In the genomic region with DNA sequence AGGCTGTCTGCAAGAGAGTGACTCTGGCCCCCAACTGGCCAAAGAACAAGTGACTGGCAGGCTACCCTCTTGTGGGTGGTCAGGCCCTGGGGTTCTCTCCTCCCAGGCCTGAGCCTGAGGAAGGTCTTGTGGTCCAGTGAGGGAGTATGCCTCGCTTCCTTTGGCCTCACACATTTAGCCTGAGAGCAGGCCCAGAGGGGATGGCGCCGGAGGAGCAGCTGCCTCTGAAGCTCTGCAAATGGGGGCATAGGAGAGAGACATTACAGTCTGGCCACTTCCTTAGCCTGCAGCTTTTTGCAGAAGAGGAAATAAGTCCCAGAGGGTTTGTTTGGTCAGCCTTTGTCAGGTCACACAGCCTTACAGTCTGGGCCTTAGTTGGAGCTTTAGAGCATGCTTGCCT, we compare ENCODE assay signal across 11 mouse cellular contexts. TPM values are rescaled to one million over a fixed set of nuclear protein-coding genes. Genes with fewer than 3 reads are reported as not detected.
DNase-seq lines count a peak whose midpoint lies in the region; ATAC-seq and TF ChIP-seq lines count a peak whose summit lies in the region.
"Had no signal": no experiment of that assay in that cellular context is flagged by ENCODE, and none has a peak within 500 bp of the region (broad histone marks: within the 10 kb centered on the region; RNA-seq: fewer than 3 reads in every experiment).

No protein-coding gene starts in this region.

- H3K36me3 ChIP-seq in kidney, postnatal 0 days (ENCODE audit: insufficient read depth, low read length), result no peaks in the 10 kb centered on the region
- no peaks in the 10 kb centered on the region for H3K36me3 ChIP-seq in limb, embryonic 10.5 days
- H3K36me3 ChIP-seq in stomach, embryonic 16.5 days (ENCODE audit: control insufficient read depth, insufficient read depth, low read length), result no peaks in the 10 kb centered on the region
- H3K36me3 ChIP-seq: forebrain, embryonic 15.5 days had no signal

- H3K27me3 ChIP-seq in kidney, postnatal 0 days (ENCODE audit: insufficient read depth, low read length), result no peaks in the 10 kb centered on the region
- no peaks in the 10 kb centered on the region for H3K27me3 ChIP-seq in limb, embryonic 10.5 days (ENCODE audit: low read depth, poor library complexity, severe bottlenecking)
- H3K27me3 ChIP-seq in stomach, embryonic 16.5 days (ENCODE audit: control insufficient read depth, insufficient read depth, low read length), result no peaks in the 10 kb centered on the region
- H3K27me3 ChIP-seq: forebrain, embryonic 15.5 days had no signal

- 50% methylated on average over 3 of the region's 3 CpGs for WGBS in kidney, postnatal 0 days
- 74% methylated on average over 3 of the region's 3 CpGs for WGBS in limb, embryonic 10.5 days
- 60% methylated on average over 3 of the region's 3 CpGs for WGBS in stomach, embryonic 16.5 days

- H3K9me3 ChIP-seq in kidney, postnatal 0 days (replicated peaks; ENCODE audit: low read length), result no peaks in the 10 kb centered on the region
- no peaks in the 10 kb centered on the region for H3K9me3 ChIP-seq in limb, embryonic 10.5 days (replicated peaks)
- no peaks in the 10 kb centered on the region for H3K9me3 ChIP-seq in stomach, embryonic 16.5 days (replicated peaks; ENCODE audit: control insufficient read depth, low read length)
- H3K9me3 ChIP-seq: forebrain, embryonic 15.5 days had no signal

- H3K27ac ChIP-seq in kidney, postnatal 0 days, result 0 out of 2 replicates have a peak overlapping the region, but pooled peaks have one; percentile 14
- H3K27ac ChIP-seq in limb, embryonic 10.5 days, result 0 out of 2 replicates have a peak overlapping the region, but pooled peaks have one; percentile 51
- peak overlapping the region; percentile 48; the same call in 1 of the 2 replicates for H3K27ac ChIP-seq in stomach, embryonic 16.5 days (ENCODE audit: low read length)
- H3K27ac ChIP-seq: forebrain, embryonic 15.5 days; liver, embryonic 14.5 days had no signal

- no peak for TF ChIP-seq CTCF in kidney, postnatal 0 days (IDR thresholded peaks at IDR 0.05; ENCODE audit: low read depth)

- no peak overlapping the region for H3K4me2 ChIP-seq in kidney, postnatal 0 days (ENCODE audit: low read length)
- H3K4me2 ChIP-seq in stomach, embryonic 16.5 days (ENCODE audit: low read depth, low read length), result no peak overlapping the region
- H3K4me2 ChIP-seq: forebrain, embryonic 15.5 days had no signal

- H3K9ac ChIP-seq in kidney, postnatal 0 days (ENCODE audit: low read depth, low read length), result no peak overlapping the region
- no peak overlapping the region for H3K9ac ChIP-seq in stomach, embryonic 16.5 days (ENCODE audit: low read length)
- H3K9ac ChIP-seq: forebrain, embryonic 15.5 days; liver, embryonic 14.5 days had no signal

- no peak for ATAC-seq in kidney, postnatal 0 days (replicated peaks; ENCODE audit: low FRiP score, low read depth)
- ATAC-seq in stomach, embryonic 16.5 days (ENCODE audit: insufficient read depth, low FRiP score), result no peak
- ATAC-seq: forebrain, embryonic 15.5 days had no signal

- DNase-seq in kidney, postnatal 0 days (ENCODE audit: low spot score), result peak; percentile 35
- DNase-seq in kidney, adult 8-10 months, result no peak
- DNase-seq in right cerebral cortex, postnatal 10 days (ENCODE audit: low spot score in 2 of 2), result peak; percentile 30 to 36
- no peak for DNase-seq in right cerebral cortex, adult 18-20 months
- no peak for DNase-seq in limb, embryonic 10.5 days (ENCODE audit: low spot score)
- no peak for DNase-seq in urinary bladder, postnatal 4 days (ENCODE audit: low spot score in 2 of 2)
- DNase-seq: embryo, embryonic 11 days; thymus, postnatal 14 days had no signal

- no peak overlapping the region for H3K4me3 ChIP-seq in kidney, postnatal 0 days (replicated peaks; ENCODE audit: low read depth, low read length)
- no peak overlapping the region for H3K4me3 ChIP-seq in limb, embryonic 10.5 days
- H3K4me3 ChIP-seq in stomach, embryonic 16.5 days (replicated peaks; ENCODE audit: low read length), result no peak overlapping the region
- H3K4me3 ChIP-seq: forebrain, embryonic 15.5 days had no signal

- peaks cover 32% of the 10 kb centered on the region for H3K4me1 ChIP-seq in kidney, postnatal 0 days (replicated peaks; ENCODE audit: insufficient read depth, low read length)
- peaks cover 85% of the 10 kb centered on the region for H3K4me1 ChIP-seq in limb, embryonic 10.5 days
- peaks cover 76% of the 10 kb centered on the region for H3K4me1 ChIP-seq in stomach, embryonic 16.5 days (ENCODE audit: control insufficient read depth, insufficient read depth, low read length)
- H3K4me1 ChIP-seq: forebrain, embryonic 15.5 days had no signal

RNA-seq across cellular contexts. Expression of a gene that starts 40.1 kb away (rescaled TPM):
- 9.4 and 9.6 TPM in 2 replicates for polyA plus RNA-seq in kidney, postnatal 0 days (2015; fragmentation: Nextera tagmentation; extraction: Ambion mirVana)
- polyA plus RNA-seq in limb, embryonic 10.5 days (2016; fragmentation: Nextera tagmentation; extraction: Ambion mirVana), result 8.7 and 10.9 TPM in 2 replicates
- 11.9 and 12.4 TPM in 2 replicates for polyA plus RNA-seq in stomach, embryonic 16.5 days (2015; fragmentation: Nextera tagmentation; extraction: Ambion mirVana)

Comparison
In these comparisons a context has a peak if more than half of its experiments do, and no peak if none do; other contexts are left out.
1. DNase-seq: peak in kidney, postnatal 0 days (single experiment) and right cerebral cortex, postnatal 10 days (2 of 2); none in kidney, adult 8-10 months (0 of 2), right cerebral cortex, adult 18-20 months (single experiment), limb, embryonic 10.5 days (single experiment) and urinary bladder, postnatal 4 days (0 of 2).
2. Peak in every context shown above with its lines, with median percentiles within 50 percentile points of each other: H3K27ac ChIP-seq.